Mouse (Mus musculus) kidney, adult 18-20 months (tissue): Measurements from ENCODE around the gene Lsamp.
A peak's percentile ranks its signal among the peaks of the same experiment; 100 is the strongest.

Experiments
- DNase-seq: peaks from one replicate; pipeline ENCODE4 v3.0.0; 2021

The Lsamp gene

GRCm38 (mm10) chr16:39984205-39984634 lies at the start of gene Lsamp:
Gene Lsamp, plus strand, starts transcription at chr16:39984361.
- peak; percentile 53 for DNase-seq

GRCm38 (mm10) chr16:39957686-39958085 lies 26.5 kb upstream of the Lsamp start:
- DNase-seq = no peak

- DNase-seq = no peak
Measured at GRCm38 (mm10) chr16:39972712-39973111, 11.4 kb upstream of the Lsamp start.

- DNase-seq = no peak
Measured at GRCm38 (mm10) chr16:39984635-39985291, 602 bp downstream of the Lsamp start.

GRCm38 (mm10) chr16:39988466-39988865 lies 4.3 kb downstream of the Lsamp start:
- DNase-seq = no peak

GRCm38 (mm10) chr16:39994821-39995220 lies 10.7 kb downstream of the Lsamp start:
- DNase-seq = no peak

GRCm38 (mm10) chr16:40008800-40009199 lies 24.6 kb downstream of the Lsamp start:
- no peak for DNase-seq

- no peak for DNase-seq
Measured at GRCm38 (mm10) chr16:40011106-40011505, 26.9 kb downstream of the Lsamp start.

- DNase-seq = no peak
Measured at GRCm38 (mm10) chr16:40022611-40023010, 38.5 kb downstream of the Lsamp start.

GRCm38 (mm10) chr16:40036719-40037118 lies 52.6 kb downstream of the Lsamp start:
- no peak for DNase-seq

GRCm38 (mm10) chr16:40059546-40059945 lies 75.4 kb downstream of the Lsamp start:
- DNase-seq = no peak

- no peak for DNase-seq
Measured at GRCm38 (mm10) chr16:40059968-40060367, 75.8 kb downstream of the Lsamp start.

GRCm38 (mm10) chr16:40060491-40060890 lies 76.3 kb downstream of the Lsamp start:
- DNase-seq = no peak

GRCm38 (mm10) chr16:40075556-40075955 lies 91.4 kb downstream of the Lsamp start:
- DNase-seq = no peak

GRCm38 (mm10) chr16:40080224-40080623 lies 96.1 kb downstream of the Lsamp start:
- no peak for DNase-seq

GRCm38 (mm10) chr16:40104329-40104728 lies 120.2 kb downstream of the Lsamp start:
- no peak for DNase-seq

GRCm38 (mm10) chr16:40182918-40183317 lies 198.8 kb downstream of the Lsamp start:
- no peak for DNase-seq

- no peak for DNase-seq
Measured at GRCm38 (mm10) chr16:40187987-40188590, 203.9 kb downstream of the Lsamp start.

- DNase-seq = no peak
Measured at GRCm38 (mm10) chr16:40194401-40194800, 210.2 kb downstream of the Lsamp start.

- DNase-seq = no peak
Measured at GRCm38 (mm10) chr16:40194839-40195238, 210.7 kb downstream of the Lsamp start.

- DNase-seq = no peak
Measured at GRCm38 (mm10) chr16:40228627-40229026, 244.5 kb downstream of the Lsamp start.

GRCm38 (mm10) chr16:40233066-40233465 lies 248.9 kb downstream of the Lsamp start:
- no peak for DNase-seq

GRCm38 (mm10) chr16:40234151-40234895 lies 250.2 kb downstream of the Lsamp start:
- DNase-seq = no peak

- no peak for DNase-seq
Measured at GRCm38 (mm10) chr16:40271859-40272258, 287.7 kb downstream of the Lsamp start.
